Mouse (Mus musculus): Measurements from ENCODE around the gene Pmfbp1. TPM values are rescaled to one million over a fixed set of nuclear protein-coding genes. Genes with fewer than 3 reads are reported as not detected.

Pmfbp1 gene
- polyA plus RNA-seq, 1 experiment from 2014 or later: not detected

DNA sequence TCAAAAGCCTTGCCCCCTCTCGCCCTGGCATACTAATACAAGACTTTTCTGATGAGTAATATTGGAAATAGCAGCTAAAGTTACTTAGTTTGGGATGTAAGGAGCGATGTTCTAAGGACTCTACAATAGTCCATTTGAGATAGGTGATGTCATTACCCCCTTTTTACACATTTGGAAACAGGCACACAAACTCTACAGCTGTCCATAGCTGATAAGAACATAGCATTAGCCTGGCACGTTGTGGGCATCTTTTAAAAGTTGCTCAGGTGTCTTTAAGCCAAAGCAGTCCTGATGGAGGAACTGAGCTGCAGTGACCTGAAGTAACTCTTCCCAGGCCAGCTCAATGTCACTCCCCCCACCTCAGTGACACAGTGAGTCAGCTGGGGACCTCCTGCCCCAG lies 97.5 kb downstream of the Pmfbp1 start:
- H3K27ac ChIP-seq (replicated peaks): no peak overlapping the region
- 53% methylated on average over 3 of the region's 3 CpGs for WGBS (ENCODE audit: insufficient replicate concordance)
- no peak overlapping the region for H3K4me2 ChIP-seq
- H3K27me3 ChIP-seq: no peaks in the 10 kb centered on the region
- no peaks in the 10 kb centered on the region for H3K9me3 ChIP-seq (replicated peaks)
- ATAC-seq (ENCODE audit: insufficient read depth): no peak
- H3K9ac ChIP-seq: no peak overlapping the region
- peaks cover 18% of the 10 kb centered on the region for H3K36me3 ChIP-seq (replicated peaks)
- no peak overlapping the region for H3K4me3 ChIP-seq (replicated peaks)
- peaks cover 6% of the 10 kb centered on the region; the same call in 1 of the 2 replicates for H3K4me1 ChIP-seq (replicated peaks)

DNA sequence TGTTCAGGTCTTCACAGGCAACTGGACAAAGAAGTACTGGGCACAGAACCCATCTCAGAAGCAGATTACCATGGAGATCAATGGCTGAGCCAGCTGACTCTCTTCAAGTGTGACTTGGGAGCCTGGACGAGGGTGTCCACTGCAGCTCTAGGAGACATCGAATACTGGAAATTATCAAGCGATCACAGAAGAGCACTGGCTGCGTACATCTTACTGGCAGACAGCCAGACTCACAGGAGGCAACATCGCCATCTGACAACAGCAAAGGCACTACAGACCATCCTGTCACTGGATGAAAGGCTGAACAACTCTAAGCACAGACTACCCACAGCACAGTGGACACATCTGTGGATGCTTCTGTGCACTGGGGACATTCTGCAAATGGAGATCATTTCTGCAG lies 98.3 kb downstream of the Pmfbp1 start:
- Histone ChIP-seq H3K27me3 (no peaks in the 10 kb centered on the region), H3K9ac (no peak overlapping the region), H3K4me1 (replicated peaks) (peaks cover 6% of the 10 kb centered on the region; the same call in 1 of the 2 replicates), H3K36me3 (replicated peaks) (peaks cover 23% of the 10 kb centered on the region), H3K4me2 (no peak overlapping the region), H3K27ac (replicated peaks) (no peak overlapping the region), H3K4me3 (replicated peaks) (no peak overlapping the region), H3K9me3 (replicated peaks) (no peaks in the 10 kb centered on the region)
- WGBS (ENCODE audit: insufficient replicate concordance): 61% methylated on average over 5 of the region's 5 CpGs
- ATAC-seq (ENCODE audit: insufficient read depth): no peak

Other genes with a start within 250 kb of the Pmfbp1 start
- gene Dhx38, start 71.8 kb downstream of the Pmfbp1 start, polyA plus RNA-seq (2015; fragmentation: Nextera tagmentation; extraction: Ambion mirVana): 9.7 and 11.4 TPM in 2 replicates
- gene Txnl4b, start 71.9 kb downstream of the Pmfbp1 start, polyA plus RNA-seq (2015; fragmentation: Nextera tagmentation; extraction: Ambion mirVana): 9.3 and 10.7 TPM in 2 replicates
- gene Hp, start 85.1 kb downstream of the Pmfbp1 start, polyA plus RNA-seq (2015; fragmentation: Nextera tagmentation; extraction: Ambion mirVana): 125 and 188 TPM in 2 replicates
- gene Dhodh, start 114.6 kb downstream of the Pmfbp1 start, polyA plus RNA-seq (2015; fragmentation: Nextera tagmentation; extraction: Ambion mirVana): 17.2 and 20.3 TPM in 2 replicates
- 0.21 and 0.46 TPM in 2 replicates for gene Pkd1l3, start 120.5 kb downstream of the Pmfbp1 start, polyA plus RNA-seq (2015; fragmentation: Nextera tagmentation; extraction: Ambion mirVana)
- 34.1 and 36.9 TPM in 2 replicates for gene Ist1, start 199.2 kb downstream of the Pmfbp1 start, polyA plus RNA-seq (2015; fragmentation: Nextera tagmentation; extraction: Ambion mirVana)
- gene Zfp821, start 211.5 kb downstream of the Pmfbp1 start, polyA plus RNA-seq (2015; fragmentation: Nextera tagmentation; extraction: Ambion mirVana): 6.1 and 6.3 TPM in 2 replicates
- gene Atxn1l, start 243.7 kb downstream of the Pmfbp1 start, polyA plus RNA-seq (2015; fragmentation: Nextera tagmentation; extraction: Ambion mirVana): 2.1 and 3.5 TPM in 2 replicates